In the genomic region with DNA sequence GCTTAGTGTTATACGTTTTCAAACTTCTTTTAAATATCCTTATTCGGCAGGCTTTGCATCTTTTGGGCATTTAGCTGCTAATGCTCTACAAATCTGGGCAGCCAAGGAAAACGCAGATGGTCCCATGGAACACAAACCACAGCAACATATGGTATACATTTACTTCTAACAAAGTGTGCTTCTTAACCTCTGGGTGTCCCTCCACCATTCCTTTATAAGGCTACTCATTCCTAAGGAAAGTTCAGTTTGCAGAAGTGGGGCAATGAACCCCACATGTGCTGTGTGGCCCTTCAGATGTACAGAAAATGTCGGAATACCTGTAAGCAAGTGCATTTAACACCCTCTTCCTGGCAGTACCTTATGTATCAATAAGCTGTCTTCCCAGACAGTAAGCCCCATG, we compare ENCODE assay signal across 22 mouse cellular contexts. TPM values are rescaled to one million over a fixed set of nuclear protein-coding genes. Genes with fewer than 3 reads are reported as not detected.
A peak's percentile ranks its signal among the peaks of the same experiment; 100 is the strongest.
DNase-seq lines count a peak whose midpoint lies in the region; ATAC-seq lines count a peak whose summit lies in the region.
"Had no signal": no experiment of that assay in that cellular context is flagged by ENCODE, and none has a peak within 500 bp of the region (broad histone marks: within the 10 kb centered on the region; RNA-seq: fewer than 3 reads in every experiment).

No protein-coding gene starts in this region.

- H3K4me3 ChIP-seq in embryonic facial prominence, embryonic 11.5 days (ENCODE audit: low read depth, low read length): no peak overlapping the region
- no peak overlapping the region for H3K4me3 ChIP-seq in limb, embryonic 10.5 days
- H3K4me3 ChIP-seq: embryonic facial prominence, embryonic 12.5 days; forebrain, embryonic 13.5 days; heart, adult 2 months; heart, embryonic 15.5 days; hindbrain, embryonic 13.5 days had no signal

- no peak for ATAC-seq in embryonic facial prominence, embryonic 11.5 days (replicated peaks; ENCODE audit: insufficient number of reproducible peaks, low FRiP score, low TSS enrichment, low read depth)
- ATAC-seq: forebrain, embryonic 13.5 days; hindbrain, postnatal 0 days had no signal

- H3K36me3 ChIP-seq in embryonic facial prominence, embryonic 11.5 days (replicated peaks; ENCODE audit: control insufficient read depth, insufficient read depth, low read depth, low read length): no peaks in the 10 kb centered on the region
- H3K36me3 ChIP-seq in limb, embryonic 10.5 days: peaks cover 8% of the 10 kb centered on the region
- H3K36me3 ChIP-seq: embryonic facial prominence, embryonic 12.5 days; heart, embryonic 15.5 days; hindbrain, embryonic 13.5 days had no signal

- H3K4me2 ChIP-seq in embryonic facial prominence, embryonic 11.5 days (ENCODE audit: low read depth, low read length): no peak overlapping the region
- H3K4me2 ChIP-seq: embryonic facial prominence, embryonic 12.5 days; forebrain, embryonic 13.5 days; heart, embryonic 11.5 days; heart, embryonic 15.5 days; hindbrain, embryonic 13.5 days had no signal

- peaks cover 21% of the 10 kb centered on the region for H3K27me3 ChIP-seq in embryonic facial prominence, embryonic 11.5 days (ENCODE audit: control insufficient read depth, insufficient read depth, low read length)
- peaks cover 27% of the 10 kb centered on the region for H3K27me3 ChIP-seq in limb, embryonic 10.5 days (ENCODE audit: low read depth, poor library complexity, severe bottlenecking)
- H3K27me3 ChIP-seq: CH12.LX had no signal

- peaks cover 4% of the 10 kb centered on the region; the same call in 1 of the 2 replicates for H3K4me1 ChIP-seq in embryonic facial prominence, embryonic 11.5 days (ENCODE audit: control insufficient read depth, insufficient read depth, low read length)
- peaks cover 71% of the 10 kb centered on the region for H3K4me1 ChIP-seq in limb, embryonic 10.5 days

- peak; percentile 44 for DNase-seq in embryo, embryonic 11 days
- no peak for DNase-seq in embryo, embryonic 10 days (ENCODE audit: low spot score)
- peak; percentile 75 for DNase-seq in embryonic facial prominence, embryonic 11.5 days (ENCODE audit: low spot score)
- DNase-seq in limb, embryonic 10.5 days (ENCODE audit: low spot score): peak; percentile 42
- DNase-seq in urinary bladder, adult 18-20 months (ENCODE audit: low spot score in 2 of 2): no peak
- no peak for DNase-seq in T-cell, adult 2 months (ENCODE audit: low spot score)
- no peak for DNase-seq in lung, postnatal 10 days
- DNase-seq: adrenal gland, adult 8-10 months; adrenal gland, postnatal 36 days; cerebellum, adult 2 months; cerebellum, postnatal 10 days; gastrocnemius, postnatal 14 days; heart, adult 2 months; heart, postnatal 14 days had no signal

- H3K9ac ChIP-seq in embryonic facial prominence, embryonic 11.5 days (replicated peaks; ENCODE audit: low read length): no peak overlapping the region
- H3K9ac ChIP-seq: embryonic facial prominence, embryonic 12.5 days; forebrain, embryonic 13.5 days; heart, embryonic 15.5 days; hindbrain, embryonic 13.5 days had no signal

- no peak overlapping the region for H3K27ac ChIP-seq in embryonic facial prominence, embryonic 11.5 days (replicated peaks; ENCODE audit: low read depth, low read length)
- H3K27ac ChIP-seq in limb, embryonic 10.5 days: peak overlapping the region; percentile 50
- H3K27ac ChIP-seq: embryonic facial prominence, embryonic 12.5 days; forebrain, embryonic 13.5 days; heart, adult 2 months; heart, embryonic 15.5 days; hindbrain, embryonic 13.5 days; hindbrain, postnatal 0 days had no signal

- WGBS in embryonic facial prominence, embryonic 11.5 days: 30% methylated on average over 4 of the region's 4 CpGs
- 32% methylated on average over 4 of the region's 4 CpGs for WGBS in limb, embryonic 10.5 days

- no peaks in the 10 kb centered on the region for H3K9me3 ChIP-seq in embryonic facial prominence, embryonic 11.5 days (replicated peaks; ENCODE audit: control insufficient read depth, low read length)
- no peaks in the 10 kb centered on the region for H3K9me3 ChIP-seq in limb, embryonic 10.5 days (replicated peaks)
- H3K9me3 ChIP-seq: embryonic facial prominence, embryonic 12.5 days; forebrain, embryonic 13.5 days; heart, embryonic 15.5 days; hindbrain, embryonic 13.5 days had no signal

RNA-seq across cellular contexts. Expression of gene Rsrc1, which starts 13.7 kb away (rescaled TPM):
- polyA plus RNA-seq in embryonic facial prominence, embryonic 11.5 days (2014; fragmentation: Nextera tagmentation; extraction: Ambion mirVana): 52.5 and 54.8 TPM in 2 replicates
- polyA plus RNA-seq in limb, embryonic 10.5 days (2016; fragmentation: Nextera tagmentation; extraction: Ambion mirVana): 54.6 and 54.7 TPM in 2 replicates

RNA-seq across cellular contexts. Expression of gene Shox2, which starts 14.1 kb away (rescaled TPM):
- polyA plus RNA-seq in embryonic facial prominence, embryonic 11.5 days (2014; fragmentation: Nextera tagmentation; extraction: Ambion mirVana): 19.3 and 20.7 TPM in 2 replicates
- 101 and 131 TPM in 2 replicates for polyA plus RNA-seq in limb, embryonic 10.5 days (2016; fragmentation: Nextera tagmentation; extraction: Ambion mirVana)
- polyA plus RNA-seq: intestine, embryonic 14.5 days had no signal

Comparison
In these comparisons a context has a peak if more than half of its experiments do, and no peak if none do; other contexts are left out.
1. DNase-seq: peak in embryo, embryonic 11 days (single experiment), embryonic facial prominence, embryonic 11.5 days (single experiment) and limb, embryonic 10.5 days (single experiment); none in embryo, embryonic 10 days (single experiment), urinary bladder, adult 18-20 months (0 of 2), T-cell, adult 2 months (single experiment) and lung, postnatal 10 days (single experiment).